Mouse (Mus musculus): ENCODE measurements around the gene Tnik.
A peak's percentile ranks its signal among the peaks of the same experiment; 100 is the strongest.

The Tnik gene

GRCm38 (mm10) chr3:28405391-28405790, 142.4 kb downstream of the Tnik start:
- no peak for DNase-seq (ENCODE audit: low spot score)

GRCm38 (mm10) chr3:28408859-28409459, 145.9 kb downstream of the Tnik start:
- peak; percentile 38 for DNase-seq (ENCODE audit: low spot score)

- DNase-seq (ENCODE audit: low spot score): no peak
Measured at GRCm38 (mm10) chr3:28410269-28410668, 147.3 kb downstream of the Tnik start.

- DNase-seq (ENCODE audit: low spot score): no peak
Measured at GRCm38 (mm10) chr3:28415986-28416385, 153.0 kb downstream of the Tnik start.

GRCm38 (mm10) chr3:28417091-28417715, 154.2 kb downstream of the Tnik start:
- no peak for DNase-seq (ENCODE audit: low spot score)

- DNase-seq (ENCODE audit: low spot score): no peak
Measured at GRCm38 (mm10) chr3:28420194-28420593, 157.2 kb downstream of the Tnik start.

GRCm38 (mm10) chr3:28420698-28421097, 157.7 kb downstream of the Tnik start:
- DNase-seq (ENCODE audit: low spot score): no peak

- DNase-seq (ENCODE audit: low spot score): no peak
Measured at GRCm38 (mm10) chr3:28421798-28422197, 158.8 kb downstream of the Tnik start.

- DNase-seq (ENCODE audit: low spot score): no peak
Measured at GRCm38 (mm10) chr3:28422221-28422620, 159.2 kb downstream of the Tnik start.

- no peak for DNase-seq (ENCODE audit: low spot score)
Measured at GRCm38 (mm10) chr3:28425911-28426310, 162.9 kb downstream of the Tnik start.

- DNase-seq (ENCODE audit: low spot score): no peak
Measured at GRCm38 (mm10) chr3:28431459-28431858, 168.4 kb downstream of the Tnik start.

- DNase-seq (ENCODE audit: low spot score): no peak
Measured at GRCm38 (mm10) chr3:28432321-28432720, 169.3 kb downstream of the Tnik start.

GRCm38 (mm10) chr3:28435478-28435877, 172.5 kb downstream of the Tnik start:
- no peak for DNase-seq (ENCODE audit: low spot score)

GRCm38 (mm10) chr3:28437429-28437828, 174.4 kb downstream of the Tnik start:
- DNase-seq (ENCODE audit: low spot score): no peak

GRCm38 (mm10) chr3:28441545-28441944, 178.5 kb downstream of the Tnik start:
- DNase-seq (ENCODE audit: low spot score): no peak

GRCm38 (mm10) chr3:28442116-28442515, 179.1 kb downstream of the Tnik start:
- no peak for DNase-seq (ENCODE audit: low spot score)

- no peak for DNase-seq (ENCODE audit: low spot score)
Measured at GRCm38 (mm10) chr3:28447950-28448349, 184.9 kb downstream of the Tnik start.

GRCm38 (mm10) chr3:28453458-28453857, 190.4 kb downstream of the Tnik start:
- no peak for DNase-seq (ENCODE audit: low spot score)

- no peak for DNase-seq (ENCODE audit: low spot score)
Measured at GRCm38 (mm10) chr3:28456842-28457241, 193.8 kb downstream of the Tnik start.

GRCm38 (mm10) chr3:28457517-28457916, 194.5 kb downstream of the Tnik start:
- DNase-seq (ENCODE audit: low spot score): no peak

- no peak for DNase-seq (ENCODE audit: low spot score)
Measured at GRCm38 (mm10) chr3:28466688-28467087, 203.7 kb downstream of the Tnik start.

GRCm38 (mm10) chr3:28467148-28467754, 204.2 kb downstream of the Tnik start:
- DNase-seq (ENCODE audit: low spot score): no peak

GRCm38 (mm10) chr3:28467871-28468285, 204.9 kb downstream of the Tnik start:
- no peak for DNase-seq (ENCODE audit: low spot score)

- no peak for DNase-seq (ENCODE audit: low spot score)
Measured at GRCm38 (mm10) chr3:28473439-28473838, 210.4 kb downstream of the Tnik start.
